Comparison of ENCODE assay signal across 9 mouse cellular contexts in genomic region chr9:74110461-74110816, GRCm38 (mm10). TPM values are rescaled to one million over a fixed set of nuclear protein-coding genes. Genes with fewer than 3 reads are reported as not detected.
DNase-seq lines count a peak whose midpoint lies in the region; ATAC-seq and TF ChIP-seq lines count a peak whose summit lies in the region.
"Had no signal": no experiment of that assay in that cellular context is flagged by ENCODE, and none has a peak within 500 bp of the region (broad histone marks: within the 10 kb centered on the region; RNA-seq: fewer than 3 reads in every experiment).

No protein-coding gene starts in this region.

- no peaks in the 10 kb centered on the region for H3K9me3 ChIP-seq in embryonic facial prominence, embryonic 11.5 days (replicated peaks; ENCODE audit: control insufficient read depth, low read length)
- H3K9me3 ChIP-seq in intestine, embryonic 16.5 days (ENCODE audit: control insufficient read depth, low read length) = no peaks in the 10 kb centered on the region

- peak; percentile 33 for DNase-seq in kidney, adult 2 months
- no peak for DNase-seq in kidney, postnatal 36 days
- peak; percentile 8 for DNase-seq in embryonic facial prominence, embryonic 11.5 days (ENCODE audit: low spot score)
- DNase-seq in neural tube, embryonic 10.5 days (ENCODE audit: extremely low spot score, low spot score) = peak; percentile 14
- DNase-seq in left cerebral cortex, adult 11 months (ENCODE audit: low spot score) = no peak
- DNase-seq in right cerebral cortex, postnatal 25 days = no peak
- DNase-seq in cerebellum, postnatal 4 days (ENCODE audit: low spot score in 2 of 2) = no peak
- DNase-seq: right cerebral cortex, postnatal 4 days had no signal

- H3K9ac ChIP-seq in embryonic facial prominence, embryonic 11.5 days (replicated peaks; ENCODE audit: low read length) = no peak overlapping the region
- peak overlapping the region; percentile 56 for H3K9ac ChIP-seq in intestine, embryonic 16.5 days (ENCODE audit: low read depth, low read length)

- TF ChIP-seq CTCF in kidney, adult 2 months (conservative IDR thresholded peaks at IDR 0.05; ENCODE audit: insufficient read depth, insufficient read length, low read depth, low read length) = no peak

- TF ChIP-seq POLR2A in kidney, adult 2 months (IDR thresholded peaks at IDR 0.05; ENCODE audit: low read depth, low read length) = no peak

- no peaks in the 10 kb centered on the region for H3K27me3 ChIP-seq in kidney, adult 2 months (replicated peaks; ENCODE audit: control insufficient read depth, insufficient read depth, low read length)
- no peaks in the 10 kb centered on the region for H3K27me3 ChIP-seq in embryonic facial prominence, embryonic 11.5 days (ENCODE audit: control insufficient read depth, insufficient read depth, low read length)
- no peaks in the 10 kb centered on the region for H3K27me3 ChIP-seq in intestine, embryonic 16.5 days (replicated peaks; ENCODE audit: control insufficient read depth, insufficient read depth, low read length)

- peak overlapping the region; percentile 76 for H3K4me3 ChIP-seq in kidney, adult 2 months (ENCODE audit: insufficient read depth, low read depth, low read length)
- peak overlapping the region; percentile 18 for H3K4me3 ChIP-seq in embryonic facial prominence, embryonic 11.5 days (ENCODE audit: low read depth, low read length)
- peak overlapping the region; percentile 49 for H3K4me3 ChIP-seq in intestine, embryonic 16.5 days (ENCODE audit: low read length)

- ATAC-seq in embryonic facial prominence, embryonic 11.5 days (replicated peaks; ENCODE audit: insufficient number of reproducible peaks, low FRiP score, low TSS enrichment, low read depth) = no peak
- ATAC-seq in intestine, embryonic 16.5 days = peak; percentile 52

- H3K4me2 ChIP-seq in embryonic facial prominence, embryonic 11.5 days (ENCODE audit: low read depth, low read length) = peak overlapping the region; percentile 57
- H3K4me2 ChIP-seq in intestine, embryonic 16.5 days (ENCODE audit: low read depth, low read length) = peak overlapping the region; percentile 69

- H3K36me3 ChIP-seq in kidney, adult 2 months (ENCODE audit: control insufficient read depth, insufficient read depth, low read length) = no peaks in the 10 kb centered on the region
- H3K36me3 ChIP-seq in embryonic facial prominence, embryonic 11.5 days (replicated peaks; ENCODE audit: control insufficient read depth, insufficient read depth, low read depth, low read length) = no peaks in the 10 kb centered on the region
- H3K36me3 ChIP-seq in intestine, embryonic 16.5 days (ENCODE audit: control insufficient read depth, insufficient read depth, low read length) = no peaks in the 10 kb centered on the region

- 2% methylated on average over 7 of the region's 7 CpGs for WGBS in kidney, adult 2 months
- 3% methylated on average over 7 of the region's 7 CpGs for WGBS in embryonic facial prominence, embryonic 11.5 days
- 3% methylated on average over 7 of the region's 7 CpGs for WGBS in intestine, embryonic 16.5 days

- H3K4me1 ChIP-seq in kidney, adult 2 months (ENCODE audit: control insufficient read depth, insufficient read depth, low read length) = peaks cover 6% of the 10 kb centered on the region; the same call in 1 of the 2 replicates
- no peaks in the 10 kb centered on the region for H3K4me1 ChIP-seq in embryonic facial prominence, embryonic 11.5 days (ENCODE audit: control insufficient read depth, insufficient read depth, low read length)
- H3K4me1 ChIP-seq in intestine, embryonic 16.5 days (ENCODE audit: control insufficient read depth, insufficient read depth, low read length) = no peaks in the 10 kb centered on the region

- H3K27ac ChIP-seq in kidney, adult 2 months (ENCODE audit: insufficient read depth, low read depth, low read length) = peak overlapping the region; percentile 80
- no peak overlapping the region for H3K27ac ChIP-seq in embryonic facial prominence, embryonic 11.5 days (replicated peaks; ENCODE audit: low read depth, low read length)
- no peak overlapping the region for H3K27ac ChIP-seq in intestine, embryonic 16.5 days (ENCODE audit: low read length)

RNA-seq across cellular contexts. Expression of gene Wdr72, which starts 0.3 kb away (rescaled TPM):
- 9.4 and 10.8 TPM in 2 replicates for polyA plus RNA-seq in kidney, adult 2 months (2012; rRNA removed)
- polyA plus RNA-seq in embryonic facial prominence, embryonic 11.5 days (2014; fragmentation: Nextera tagmentation; extraction: Ambion mirVana) = 0.11 and 0.13 TPM in 2 replicates
- 0.27 and 0.37 TPM in 2 replicates for polyA plus RNA-seq in intestine, embryonic 16.5 days (2015; fragmentation: Nextera tagmentation; extraction: Ambion mirVana)

Comparison
In these comparisons a context has a peak if more than half of its experiments do, and no peak if none do; other contexts are left out.
1. DNase-seq: peak in kidney, adult 2 months (single experiment), embryonic facial prominence, embryonic 11.5 days (single experiment) and neural tube, embryonic 10.5 days (single experiment); none in kidney, postnatal 36 days (0 of 2), left cerebral cortex, adult 11 months (single experiment), right cerebral cortex, postnatal 25 days (single experiment) and cerebellum, postnatal 4 days (0 of 2).
2. H3K4me3 ChIP-seq: peak in every context shown above with its lines; median percentile 76 in kidney, adult 2 months; 49 in intestine, embryonic 16.5 days; 18 in embryonic facial prominence, embryonic 11.5 days.